Mouse (Mus musculus) spleen, adult 2 months (tissue): Measurements from ENCODE around the gene Apoe. TPM values are rescaled to one million over a fixed set of nuclear protein-coding genes. Genes with fewer than 3 reads are reported as not detected.

Source experiments
- DNase-seq, 2 experiments: peaks; one replicate each; pipeline versions ENCODE4 v3.0.0 to v3.0.0-alpha.2; 2012 to 2021; ENCODE audit warnings: low spot score in 2 of 2, low read depth in 1 of 2
- H3K27ac ChIP-seq: fragments of 200-500 bp; 2 replicates; pipeline ENCODE4 v1.5.1; 2012; ENCODE audit warnings: low read length, inconsistent platforms; ENCODE audit not compliant: insufficient read depth
- H3K27me3 ChIP-seq: fragments of 200-500 bp; 2 replicates; pipeline ENCODE4 v1.6.1; 2012; ENCODE audit warnings: mild to moderate bottlenecking, moderate library complexity, low read length, inconsistent platforms; ENCODE audit not compliant: control insufficient read depth, insufficient read depth
- H3K36me3 ChIP-seq: fragments of 200-500 bp; 2 replicates; pipeline ENCODE4 v1.6.1; 2012; ENCODE audit warnings: mild to moderate bottlenecking, low read length, inconsistent platforms; ENCODE audit not compliant: control insufficient read depth, insufficient read depth
- H3K4me1 ChIP-seq: fragments of 200-500 bp; 2 replicates; pipeline ENCODE4 v1.6.1; 2011; ENCODE audit warnings: inconsistent platforms; ENCODE audit not compliant: control insufficient read depth, insufficient read depth, insufficient read length
- H3K4me3 ChIP-seq: fragments of 200-500 bp; 2 replicates; pipeline ENCODE4 v1.5.1; 2011; ENCODE audit warnings: mild to moderate bottlenecking, inconsistent platforms; ENCODE audit not compliant: insufficient read depth, insufficient read length; ENCODE audit errors: extremely low read depth
- CTCF ChIP-seq: fragments of 200-500 bp; IDR thresholded peaks from 2 replicates; pipeline ENCODE4 v1.5.1; 2011; ENCODE audit warnings: mild to moderate bottlenecking, inconsistent platforms; ENCODE audit not compliant: insufficient read depth, insufficient read length, insufficient replicate concordance; ENCODE audit errors: extremely low read depth
- POLR2A ChIP-seq: fragments of 200-500 bp; IDR thresholded peaks from 2 replicates; pipeline ENCODE4 v1.6.1; 2011; ENCODE audit warnings: low read depth, low read length, inconsistent platforms
- WGBS: fragments of 180-500 bp; shearing (Covaris S2); methylation state at CpG from one replicate; pipeline ENCODE4 v1.1.7; 2018; 5-methylcytosine and 5-hydroxymethylcytosine counted together
- polyA plus RNA-seq: library from polyadenylated mRNA; depleted of rRNA; stranded (reverse); fragments of >200 nt; gene quantifications from 2 replicates; pipeline ENCODE4 v1.2.3, GENCODE M21; 2012; rRNA removed

The Apoe gene
- polyA plus RNA-seq, 1 experiment = 1,613 TPM

DNA sequence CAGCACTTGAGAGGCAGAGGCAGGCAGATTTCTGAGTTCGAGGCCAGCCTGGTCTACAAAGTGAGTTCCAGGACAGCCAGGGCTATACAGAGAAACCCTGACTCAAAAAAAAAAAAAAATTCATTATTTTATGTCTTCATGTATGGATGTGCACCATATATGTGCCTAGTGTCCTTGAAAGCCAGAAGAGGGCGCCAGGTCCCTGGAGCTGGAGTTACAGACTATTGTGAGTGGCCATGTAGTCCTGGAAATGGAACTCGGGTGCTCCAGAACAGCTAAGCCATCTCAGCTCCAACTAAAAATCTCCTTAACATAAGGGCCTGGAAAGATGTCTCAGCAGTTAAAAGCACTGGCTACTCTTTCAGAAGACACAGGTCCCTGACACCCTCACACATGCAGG lies 32.2 kb downstream of the Apoe start:
- no peaks in the 10 kb centered on the region; the same call in none of the 2 replicates for H3K36me3 ChIP-seq
- 89% methylated on average over 3 of the region's 3 CpGs for WGBS
- no peak for TF ChIP-seq CTCF
- TF ChIP-seq POLR2A = no peak

DNA sequence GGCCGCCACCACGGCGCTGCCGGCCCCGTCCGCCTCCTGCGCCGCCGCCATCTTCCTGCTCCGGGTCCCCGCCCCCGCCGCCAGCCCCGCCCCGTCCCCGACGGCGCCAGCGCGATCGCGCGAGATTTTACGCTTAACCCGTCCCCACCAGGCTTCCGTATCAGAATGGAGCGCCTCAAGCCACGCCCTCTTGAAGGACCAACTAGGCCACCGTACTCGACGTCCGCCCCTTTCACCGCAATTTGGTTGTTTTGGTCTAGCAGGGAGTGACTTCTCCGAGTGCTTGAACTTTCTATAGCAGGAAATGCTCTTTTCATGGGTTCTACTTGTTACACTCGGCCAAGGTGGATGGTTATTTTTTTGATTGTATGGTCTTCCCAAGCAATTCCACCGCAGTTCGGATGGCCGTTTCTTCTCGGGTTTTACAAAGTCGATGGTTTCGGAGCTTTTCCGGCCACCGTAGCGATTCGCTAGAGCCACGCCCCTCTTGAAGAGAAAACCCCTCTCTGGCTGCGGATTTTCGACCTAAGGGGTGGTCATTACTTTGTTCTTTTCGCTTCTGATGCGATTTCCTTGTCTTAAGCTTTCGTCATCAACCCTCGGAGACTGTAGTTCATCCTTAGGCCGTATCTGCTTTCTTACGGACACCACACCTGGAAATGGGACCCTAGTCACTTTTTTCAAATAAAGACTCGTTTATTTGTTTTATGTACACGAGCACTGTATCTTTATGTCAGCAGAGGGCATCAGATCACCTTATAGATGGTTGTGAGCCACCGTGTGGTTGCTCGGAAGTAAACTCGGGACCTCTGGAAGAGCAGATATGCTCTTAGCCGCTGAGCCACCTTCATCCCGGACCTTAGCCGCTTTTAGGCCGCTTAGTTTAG lies 33.8 kb downstream of the Apoe start, which contains the start of gene Clptm1:
Gene Clptm1, minus strand, starts transcription at position 79 of the 887 bp plus-strand sequence.
- peaks cover 12% of the 10 kb centered on the region; the same call in 1 of the 2 replicates for H3K4me1 ChIP-seq
- H3K27me3 ChIP-seq = no peaks in the 10 kb centered on the region
- WGBS = 2% methylated on average over 63 of the region's 63 CpGs
- peak within 1 kb of the TSS; percentile 93 for H3K27ac ChIP-seq
- TF ChIP-seq POLR2A = peak; percentile 18
- peak; percentile 21; the same call in 1 of the 2 replicates for TF ChIP-seq CTCF
- peak; percentile 96 to 98 for DNase-seq
- peak within 1 kb of the TSS; percentile 91 for H3K4me3 ChIP-seq
- H3K36me3 ChIP-seq = no peaks in the 10 kb centered on the region; the same call in none of the 2 replicates

More for the DNA sequence above, 32.2 kb downstream of the Apoe start:
- peak overlapping the region; percentile 79 for H3K27ac ChIP-seq
- H3K4me3 ChIP-seq = no peak overlapping the region
- no peak for DNase-seq
- H3K27me3 ChIP-seq = no peaks in the 10 kb centered on the region
- H3K4me1 ChIP-seq = peaks cover 12% of the 10 kb centered on the region; the same call in 1 of the 2 replicates

DNA sequence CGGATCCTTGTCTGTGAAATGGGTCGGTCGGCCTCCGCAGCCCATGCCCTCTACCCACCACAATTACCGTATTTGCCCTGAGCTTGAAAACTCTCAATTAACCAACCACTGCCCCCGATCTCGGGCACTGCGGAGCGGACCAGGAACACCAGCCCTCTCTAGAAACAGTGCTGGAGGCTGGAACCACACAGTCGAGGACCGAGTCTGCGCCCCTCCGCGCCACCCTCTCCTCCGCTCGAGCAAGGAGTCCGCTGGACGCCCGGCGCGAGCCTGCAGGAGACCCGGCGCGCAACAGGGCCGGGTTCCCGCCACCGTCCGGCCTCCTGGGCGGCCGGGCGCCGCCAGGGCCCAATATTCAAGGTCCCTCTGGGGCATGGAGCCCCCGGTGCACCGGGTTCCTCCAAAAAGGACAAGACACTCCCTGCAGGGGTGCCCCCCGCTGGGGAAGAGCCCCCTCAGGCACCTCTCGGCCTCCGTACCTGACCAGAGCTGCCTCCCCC lies 34.5 kb downstream of the Apoe start:
- Histone ChIP-seq H3K27me3 (no peaks in the 10 kb centered on the region), H3K36me3 (peaks cover 2% of the 10 kb centered on the region), H3K27ac (peak overlapping the region; percentile 14; the same call in 1 of the 2 replicates), H3K4me1 (peaks cover 12% of the 10 kb centered on the region; the same call in 1 of the 2 replicates), H3K4me3 (peak overlapping the region; percentile 91)
- TF ChIP-seq CTCF = no peak
- no peak for TF ChIP-seq POLR2A
- DNase-seq = no peak
- WGBS = under 1% methylated on average over 36 of the region's 37 CpGs

DNA sequence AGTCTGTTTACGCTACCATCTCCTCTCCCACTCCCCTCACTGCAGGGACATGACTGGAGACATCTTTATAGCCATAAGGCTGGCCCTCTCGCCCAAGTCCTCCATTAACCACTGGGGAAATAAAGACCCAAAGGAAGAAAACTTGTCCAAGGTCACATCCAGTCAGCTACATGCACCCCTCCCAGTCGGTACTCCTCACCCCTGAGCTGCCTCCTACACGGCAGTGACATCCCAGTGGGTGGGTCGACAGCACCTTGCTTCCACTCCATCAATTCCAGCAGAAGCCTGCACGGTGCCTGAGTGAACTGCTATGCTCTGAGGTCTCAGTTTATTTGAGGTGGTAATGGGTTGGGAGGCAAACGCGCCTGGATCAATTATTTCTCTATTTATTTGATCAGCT lies 35.0 kb downstream of the Apoe start:
- H3K27ac ChIP-seq = no peak overlapping the region
- H3K36me3 ChIP-seq = peaks cover 2% of the 10 kb centered on the region
- peak overlapping the region; percentile 91 for H3K4me3 ChIP-seq
- no peaks in the 10 kb centered on the region for H3K27me3 ChIP-seq
- no peak for DNase-seq
- TF ChIP-seq POLR2A (no peak), CTCF (no peak)
- H3K4me1 ChIP-seq = peaks cover 8% of the 10 kb centered on the region; the same call in 1 of the 2 replicates
- WGBS = 26% methylated on average over 8 of the region's 8 CpGs

DNA sequence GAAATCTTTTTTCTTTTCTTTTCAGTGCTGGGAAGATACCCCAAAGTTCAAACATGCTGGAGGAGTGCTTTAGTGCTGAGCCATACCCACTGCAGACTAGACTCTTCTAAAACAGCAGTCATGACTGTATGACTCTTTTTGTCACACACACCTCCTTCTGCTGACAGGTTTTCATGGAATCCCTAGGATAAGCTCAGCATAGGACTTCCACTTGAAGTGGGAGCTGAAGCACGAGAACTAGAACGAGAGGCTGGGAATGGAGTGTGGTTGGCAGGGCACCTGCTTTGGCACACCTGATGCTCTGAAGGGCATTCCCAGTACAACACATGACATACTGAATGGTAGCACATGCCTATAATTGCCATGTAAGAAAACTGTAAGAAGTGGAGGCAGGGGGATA lies 46.4 kb downstream of the Apoe start:
- Histone ChIP-seq H3K27ac (no peak overlapping the region), H3K4me1 (no peaks in the 10 kb centered on the region), H3K36me3 (peaks cover 22% of the 10 kb centered on the region; the same call in 1 of the 2 replicates), H3K27me3 (no peaks in the 10 kb centered on the region), H3K4me3 (no peak overlapping the region)
- 96% methylated on average over 2 of the region's 2 CpGs for WGBS
- TF ChIP-seq CTCF (no peak), POLR2A (no peak)
- no peak for DNase-seq

DNA sequence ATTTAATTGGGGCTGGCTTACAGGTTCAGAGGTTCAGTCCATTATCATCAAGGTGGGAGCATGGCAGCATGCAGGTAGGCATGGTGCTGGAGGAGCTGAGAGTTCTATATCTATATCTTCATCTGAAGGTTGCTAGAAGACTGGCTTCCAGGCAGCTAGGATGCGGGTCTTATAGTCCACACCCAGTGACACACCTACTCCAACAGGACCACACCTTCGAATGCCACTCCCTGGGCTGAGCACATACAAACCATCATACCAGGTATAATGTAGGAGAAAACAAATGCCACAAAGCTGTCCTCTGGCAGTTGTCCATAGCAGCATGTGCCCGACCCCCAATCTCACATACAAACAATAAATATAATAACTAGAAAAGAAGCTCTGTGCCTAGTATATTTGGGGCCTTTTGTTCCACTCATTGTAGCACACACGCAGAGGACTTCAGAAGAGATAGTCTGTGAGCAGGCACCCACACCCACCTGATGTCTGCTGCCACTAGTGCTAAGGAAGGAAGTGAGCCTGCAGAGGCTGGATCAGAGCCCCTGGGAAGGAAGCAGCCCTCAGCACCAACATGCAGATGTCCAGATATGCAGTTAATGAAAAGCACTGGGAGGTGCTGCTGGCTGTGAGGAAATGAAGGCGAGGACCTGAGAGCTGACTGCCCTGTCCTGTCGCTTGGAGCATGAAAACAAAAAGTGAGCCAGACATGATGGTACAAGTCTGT lies 47.8 kb downstream of the Apoe start:
- H3K36me3 ChIP-seq = peaks cover 26% of the 10 kb centered on the region
- DNase-seq = no peak
- 56% methylated on average over 6 of the region's 6 CpGs for WGBS
- no peak overlapping the region for H3K4me3 ChIP-seq
- H3K4me1 ChIP-seq = no peaks in the 10 kb centered on the region
- no peak overlapping the region for H3K27ac ChIP-seq
- no peaks in the 10 kb centered on the region for H3K27me3 ChIP-seq
- no peak for TF ChIP-seq CTCF
- no peak for TF ChIP-seq POLR2A

Other genes starting within 250 kb of the Apoe start
- 14.6 and 23.4 TPM in 2 replicates for gene Mark4, start 240.4 kb downstream of the Apoe start, polyA plus RNA-seq
- 7.1 and 7.7 TPM in 2 replicates for gene Exoc3l2, start 235.9 kb downstream of the Apoe start, polyA plus RNA-seq
- gene Bloc1s3, start 190.8 kb downstream of the Apoe start, polyA plus RNA-seq = 8.8 and 13.9 TPM in 2 replicates
- gene Trappc6a, start 190.8 kb downstream of the Apoe start, polyA plus RNA-seq = 54.4 and 75.5 TPM in 2 replicates
- gene Nkpd1, start 181.3 kb downstream of the Apoe start, polyA plus RNA-seq = 2.2 and 2.3 TPM in 2 replicates
- 56.2 and 71.0 TPM in 2 replicates for gene Ppp1r37, start 136.1 kb downstream of the Apoe start, polyA plus RNA-seq
- 20.9 and 33.0 TPM in 2 replicates for gene Zfp296, start 121.9 kb downstream of the Apoe start, polyA plus RNA-seq
- gene Gemin7, start 121.6 kb downstream of the Apoe start, polyA plus RNA-seq = 94.7 and 143 TPM in 2 replicates
- gene Clasrp, start 94.7 kb downstream of the Apoe start, polyA plus RNA-seq = 102 and 186 TPM in 2 replicates
- 76.9 and 114 TPM in 2 replicates for gene Relb, start 69.8 kb downstream of the Apoe start, polyA plus RNA-seq
- gene Clptm1, start 34.2 kb downstream of the Apoe start, polyA plus RNA-seq = 76.3 and 78.9 TPM in 2 replicates
- gene Apoc2, start 21.2 kb downstream of the Apoe start, polyA plus RNA-seq = 1.2 and 5.5 TPM in 2 replicates
- not detected in 2 replicates for gene Gm44805, start 17.8 kb downstream of the Apoe start, polyA plus RNA-seq
- 0.25 and 0.28 TPM in 2 replicates for gene Apoc4, start 17.7 kb downstream of the Apoe start, polyA plus RNA-seq
- 4.3 and 6.7 TPM in 2 replicates for gene Apoc1, start 6.5 kb downstream of the Apoe start, polyA plus RNA-seq
- gene Tomm40, start 16.2 kb upstream of the Apoe start, polyA plus RNA-seq = 51.1 and 66.8 TPM in 2 replicates
- gene Nectin2, start 51.3 kb upstream of the Apoe start, polyA plus RNA-seq = 23.3 and 24.4 TPM in 2 replicates
- gene Bcam, start 71.8 kb upstream of the Apoe start, polyA plus RNA-seq = 30.1 and 39.8 TPM in 2 replicates
- 1.4 TPM in 2 replicates for gene Cblc, start 97.6 kb upstream of the Apoe start, polyA plus RNA-seq
- 102 and 149 TPM in 2 replicates for gene Bcl3, start 123.6 kb upstream of the Apoe start, polyA plus RNA-seq
- 0.45 TPM in 1 of 2 replicates, not detected in the other for gene Gm19345, start 152.8 kb upstream of the Apoe start, polyA plus RNA-seq
- gene Ceacam16, start 162.1 kb upstream of the Apoe start, polyA plus RNA-seq = 17.0 and 21.7 TPM in 2 replicates
- gene Ceacam19, start 188.8 kb upstream of the Apoe start, polyA plus RNA-seq = 0.09 and 0.22 TPM in 2 replicates
- 6.6 and 8.0 TPM in 2 replicates for gene Pvr, start 222.0 kb upstream of the Apoe start, polyA plus RNA-seq